Mouse (Mus musculus): ENCODE results near the gene 0610040J01Rik. TPM values are rescaled to one million over a fixed set of nuclear protein-coding genes. Genes with fewer than 3 reads are reported as not detected.

The 0610040J01Rik gene
- polyA plus RNA-seq, 1 experiment from 2014 or later = 1.5 TPM

DNA sequence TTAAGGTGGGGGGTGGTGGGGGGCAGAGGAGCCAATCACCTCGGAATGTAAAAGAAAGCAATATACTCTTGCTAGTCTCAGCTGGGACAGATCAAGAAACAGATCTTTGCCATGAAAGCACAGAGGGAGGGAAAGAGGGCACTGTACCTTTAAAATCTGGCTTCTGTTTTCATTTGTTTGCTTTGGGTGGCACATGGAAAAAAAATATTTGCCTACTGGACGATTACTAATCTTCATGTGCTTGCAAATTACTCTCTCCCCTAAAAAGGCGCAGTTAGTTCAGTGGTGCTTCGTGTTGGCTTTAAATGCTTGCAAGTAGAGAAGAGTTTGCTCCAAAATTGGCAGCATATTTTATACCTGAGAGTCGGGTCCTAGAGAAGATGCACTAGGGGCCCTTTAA, 13.7 kb downstream of the 0610040J01Rik start:
- Histone ChIP-seq H3K9ac (ENCODE audit: low read length) (no peak overlapping the region), H3K4me3 (ENCODE audit: low read length) (no peak overlapping the region), H3K36me3 (ENCODE audit: control insufficient read depth, insufficient read depth) (no peaks in the 10 kb centered on the region), H3K27ac (ENCODE audit: low read length) (no peak overlapping the region), H3K4me1 (ENCODE audit: control insufficient read depth, insufficient read depth, low read length) (peaks cover 4% of the 10 kb centered on the region; the same call in 1 of the 2 replicates), H3K27me3 (ENCODE audit: control insufficient read depth, insufficient read depth, low read length) (no peaks in the 10 kb centered on the region), H3K9me3 (replicated peaks; ENCODE audit: control insufficient read depth, low read length) (no peaks in the 10 kb centered on the region), H3K4me2 (ENCODE audit: low read depth, low read length) (no peak overlapping the region)
- no peak for ATAC-seq (replicated peaks; ENCODE audit: extremely low read depth, insufficient read depth, low FRiP score)
- 67% methylated on average over 5 of the region's 5 CpGs for WGBS

DNA sequence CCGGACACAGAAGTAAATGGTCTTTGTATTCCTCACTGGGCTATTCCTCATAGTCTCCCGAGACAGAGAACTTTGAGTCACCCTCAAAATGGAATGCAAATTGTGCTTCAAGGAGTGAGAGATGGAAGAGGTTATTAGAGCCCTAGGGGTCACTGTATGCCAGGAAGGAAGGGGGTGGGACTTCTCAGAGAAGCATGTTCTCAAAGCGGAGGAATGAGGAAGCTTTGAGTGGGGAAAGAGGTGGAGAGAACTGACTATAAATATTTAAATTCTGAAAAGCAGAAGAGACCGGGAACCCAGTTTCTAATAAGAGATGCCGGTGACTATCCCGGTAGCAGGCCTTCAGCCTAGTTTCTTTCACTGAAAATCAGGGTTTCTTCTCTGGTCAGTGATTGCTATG, 14.8 kb downstream of the 0610040J01Rik start:
- no peak overlapping the region for H3K4me3 ChIP-seq (ENCODE audit: low read length)
- no peaks in the 10 kb centered on the region for H3K27me3 ChIP-seq (ENCODE audit: control insufficient read depth, insufficient read depth, low read length)
- ATAC-seq (replicated peaks; ENCODE audit: extremely low read depth, insufficient read depth, low FRiP score) = no peak
- H3K27ac ChIP-seq (ENCODE audit: low read length) = no peak overlapping the region; the same call in 1 of the 2 replicates
- no peaks in the 10 kb centered on the region for H3K9me3 ChIP-seq (replicated peaks; ENCODE audit: control insufficient read depth, low read length)
- peak overlapping the region; percentile 10; the same call in 1 of the 2 replicates for H3K4me2 ChIP-seq (ENCODE audit: low read depth, low read length)
- WGBS = 62% methylated on average over 6 of the region's 6 CpGs
- no peaks in the 10 kb centered on the region for H3K36me3 ChIP-seq (ENCODE audit: control insufficient read depth, insufficient read depth)
- peaks cover under 1% of the 10 kb centered on the region; the same call in 1 of the 2 replicates for H3K4me1 ChIP-seq (ENCODE audit: control insufficient read depth, insufficient read depth, low read length)
- no peak overlapping the region for H3K9ac ChIP-seq (ENCODE audit: low read length)

DNA sequence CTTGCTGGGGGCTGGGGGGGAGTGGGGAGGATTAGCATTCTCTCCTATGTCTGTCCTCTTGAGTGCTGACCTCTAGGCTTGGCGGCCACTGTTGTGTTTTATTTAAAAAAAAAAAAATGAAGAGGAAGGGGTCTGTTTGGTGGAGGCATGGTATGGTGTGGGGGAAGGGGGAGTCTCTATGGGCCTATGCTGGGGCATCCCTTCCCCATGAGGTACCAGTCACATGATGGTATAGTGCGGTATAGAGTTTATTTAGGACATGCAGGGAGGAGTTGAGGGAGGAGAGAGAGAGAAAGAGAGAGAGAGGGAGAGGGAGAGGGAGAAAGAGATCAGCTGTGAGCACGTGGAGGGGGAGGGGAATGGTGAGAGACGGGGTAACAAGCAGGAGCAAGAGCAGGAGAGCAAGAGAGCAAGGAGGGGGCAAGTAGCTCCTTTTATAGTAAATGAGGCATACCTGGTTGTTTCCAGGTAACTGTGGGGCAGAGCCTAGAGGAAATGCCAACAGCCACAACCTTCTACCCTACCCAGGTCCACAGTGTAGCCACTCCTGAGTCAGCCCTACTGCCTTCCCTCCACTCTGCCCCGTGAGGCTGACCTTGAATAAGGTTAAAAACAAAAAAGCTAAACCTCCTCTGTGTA, 15.4 kb downstream of the 0610040J01Rik start:
- H3K4me3 ChIP-seq (ENCODE audit: low read length) = no peak overlapping the region
- H3K27me3 ChIP-seq (ENCODE audit: control insufficient read depth, insufficient read depth, low read length) = no peaks in the 10 kb centered on the region
- H3K9me3 ChIP-seq (replicated peaks; ENCODE audit: control insufficient read depth, low read length) = no peaks in the 10 kb centered on the region
- H3K4me1 ChIP-seq (ENCODE audit: control insufficient read depth, insufficient read depth, low read length) = no peaks in the 10 kb centered on the region; the same call in 1 of the 2 replicates
- H3K4me2 ChIP-seq (ENCODE audit: low read depth, low read length) = no peak overlapping the region
- ATAC-seq (replicated peaks; ENCODE audit: extremely low read depth, insufficient read depth, low FRiP score) = no peak
- 39% methylated on average over 5 of the region's 5 CpGs for WGBS
- H3K9ac ChIP-seq (ENCODE audit: low read length) = no peak overlapping the region
- H3K36me3 ChIP-seq (ENCODE audit: control insufficient read depth, insufficient read depth) = no peaks in the 10 kb centered on the region
- no peak overlapping the region for H3K27ac ChIP-seq (ENCODE audit: low read length)

DNA sequence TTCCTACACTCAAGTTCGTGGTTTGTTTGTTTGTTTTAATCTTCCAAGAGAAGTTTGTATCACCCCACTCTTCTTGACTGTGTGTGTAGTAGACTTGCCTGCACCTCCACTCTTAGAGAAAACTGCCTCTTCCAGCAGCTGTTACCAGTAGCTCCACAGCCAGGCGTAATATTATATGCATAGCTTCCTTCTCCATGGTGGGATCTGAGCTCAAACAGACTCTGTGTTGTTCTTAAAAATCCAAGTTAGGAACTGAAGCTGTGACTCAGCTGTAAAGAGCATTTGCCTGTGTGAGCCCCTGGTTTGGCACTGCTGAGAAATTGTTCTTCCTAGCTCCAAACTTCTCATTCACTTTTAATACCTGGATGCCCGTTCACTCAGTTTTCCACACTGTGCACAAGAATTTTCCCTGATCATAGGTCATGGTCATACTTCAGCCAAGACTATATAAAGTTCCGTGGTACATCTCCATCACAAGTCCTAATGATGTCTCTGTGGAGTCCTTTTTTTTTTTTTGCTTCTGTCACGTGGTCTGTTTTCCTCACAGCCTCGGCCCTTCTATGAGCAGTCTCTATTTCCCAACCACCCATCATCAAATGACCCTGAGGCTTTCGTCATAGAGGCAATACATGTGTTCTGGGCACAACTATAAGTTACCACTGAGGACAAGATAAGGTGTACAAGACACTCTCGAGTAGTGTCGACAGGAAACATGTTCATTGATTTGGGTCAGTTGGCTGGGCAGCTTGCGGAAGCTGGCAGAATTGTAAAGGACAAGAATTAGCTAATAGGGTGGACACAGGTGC, 16.4 kb downstream of the 0610040J01Rik start:
- Histone ChIP-seq H3K36me3 (ENCODE audit: control insufficient read depth, insufficient read depth) (no peaks in the 10 kb centered on the region), H3K4me3 (ENCODE audit: low read length) (no peak overlapping the region), H3K9ac (ENCODE audit: low read length) (no peak overlapping the region), H3K4me1 (ENCODE audit: control insufficient read depth, insufficient read depth, low read length) (no peaks in the 10 kb centered on the region; the same call in 1 of the 2 replicates), H3K9me3 (replicated peaks; ENCODE audit: control insufficient read depth, low read length) (no peaks in the 10 kb centered on the region), H3K4me2 (ENCODE audit: low read depth, low read length) (no peak overlapping the region), H3K27ac (ENCODE audit: low read length) (no peak overlapping the region), H3K27me3 (ENCODE audit: control insufficient read depth, insufficient read depth, low read length) (no peaks in the 10 kb centered on the region)
- 63% methylated on average over 10 of the region's 10 CpGs for WGBS
- no peak for ATAC-seq (replicated peaks; ENCODE audit: extremely low read depth, insufficient read depth, low FRiP score)

DNA sequence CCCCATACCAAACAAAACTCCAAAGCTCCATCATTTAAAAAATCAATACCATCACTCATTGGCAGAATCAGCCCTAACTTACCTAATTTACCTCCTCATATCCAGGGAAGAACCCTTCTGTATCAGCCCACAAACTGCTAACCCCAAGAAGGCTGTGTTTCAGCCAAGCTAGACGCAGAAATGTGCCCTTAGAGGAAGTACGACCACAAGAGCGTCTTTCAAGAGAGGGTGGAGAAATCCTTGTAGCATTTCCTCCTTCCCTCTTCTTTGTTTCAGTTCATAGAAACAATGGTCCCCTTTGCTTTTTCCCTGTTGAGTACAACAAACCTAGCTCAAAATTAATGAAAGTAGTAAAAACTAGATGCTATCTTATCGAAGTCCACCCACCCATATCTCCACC, 18.9 kb downstream of the 0610040J01Rik start:
- H3K9ac ChIP-seq (ENCODE audit: low read length) = no peak overlapping the region
- H3K36me3 ChIP-seq (ENCODE audit: control insufficient read depth, insufficient read depth) = no peaks in the 10 kb centered on the region
- WGBS = 59% methylated on average over 4 of the region's 4 CpGs
- no peak for ATAC-seq (replicated peaks; ENCODE audit: extremely low read depth, insufficient read depth, low FRiP score)
- H3K4me1 ChIP-seq (ENCODE audit: control insufficient read depth, insufficient read depth, low read length) = no peaks in the 10 kb centered on the region; the same call in 1 of the 2 replicates
- no peaks in the 10 kb centered on the region for H3K27me3 ChIP-seq (ENCODE audit: control insufficient read depth, insufficient read depth, low read length)
- H3K4me2 ChIP-seq (ENCODE audit: low read depth, low read length) = no peak overlapping the region
- no peaks in the 10 kb centered on the region for H3K9me3 ChIP-seq (replicated peaks; ENCODE audit: control insufficient read depth, low read length)
- H3K4me3 ChIP-seq (ENCODE audit: low read length) = no peak overlapping the region
- no peak overlapping the region for H3K27ac ChIP-seq (ENCODE audit: low read length)

DNA sequence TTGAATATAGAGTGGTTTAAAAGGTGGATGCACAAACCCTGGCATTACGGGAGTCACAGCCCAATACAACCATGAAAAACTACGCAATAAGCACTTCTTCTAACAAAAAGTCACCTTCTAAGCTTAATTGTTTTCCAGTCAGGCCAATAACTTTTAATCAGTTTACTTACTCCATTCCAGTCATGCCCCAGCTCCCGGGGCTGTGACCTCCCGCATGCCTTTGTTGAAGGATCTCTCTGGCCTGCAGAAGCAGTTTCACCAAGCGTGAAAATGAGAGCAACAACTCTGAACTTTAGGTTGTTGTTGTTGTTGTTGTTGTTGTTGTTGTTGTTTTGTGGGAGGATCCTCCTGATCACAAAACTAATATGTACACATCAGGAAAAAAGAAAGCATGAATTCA, 21.8 kb downstream of the 0610040J01Rik start:
- H3K9me3 ChIP-seq (replicated peaks; ENCODE audit: control insufficient read depth, low read length) = no peaks in the 10 kb centered on the region
- WGBS = 70% methylated on average over 5 of the region's 5 CpGs
- no peak overlapping the region for H3K4me2 ChIP-seq (ENCODE audit: low read depth, low read length)
- no peak overlapping the region for H3K9ac ChIP-seq (ENCODE audit: low read length)
- no peaks in the 10 kb centered on the region for H3K27me3 ChIP-seq (ENCODE audit: control insufficient read depth, insufficient read depth, low read length)
- no peaks in the 10 kb centered on the region for H3K36me3 ChIP-seq (ENCODE audit: control insufficient read depth, insufficient read depth)
- no peak overlapping the region for H3K27ac ChIP-seq (ENCODE audit: low read length)
- no peak for ATAC-seq (replicated peaks; ENCODE audit: extremely low read depth, insufficient read depth, low FRiP score)
- H3K4me1 ChIP-seq (ENCODE audit: control insufficient read depth, insufficient read depth, low read length) = no peaks in the 10 kb centered on the region
- H3K4me3 ChIP-seq (ENCODE audit: low read length) = no peak overlapping the region

DNA sequence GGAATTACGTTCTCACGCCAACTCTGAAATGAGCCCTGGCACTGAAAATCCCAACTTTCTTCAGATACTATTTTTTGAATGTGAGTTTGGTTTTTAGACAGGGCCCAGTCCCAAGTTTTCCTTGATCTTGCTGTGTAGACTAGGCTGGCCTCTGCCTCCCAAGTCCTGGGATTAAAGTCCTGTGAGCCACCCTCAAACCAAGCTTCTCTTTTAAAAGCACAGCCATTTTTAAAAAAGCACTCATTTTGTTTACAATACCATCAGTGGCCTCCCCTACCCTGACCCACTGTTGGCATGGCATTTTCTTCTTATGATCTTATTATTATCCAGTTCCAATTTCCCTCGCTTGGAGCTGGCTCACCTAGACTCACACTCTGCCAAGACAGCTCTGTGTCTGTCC, 22.3 kb downstream of the 0610040J01Rik start:
- Histone ChIP-seq H3K4me3 (ENCODE audit: low read length) (no peak overlapping the region), H3K36me3 (ENCODE audit: control insufficient read depth, insufficient read depth) (no peaks in the 10 kb centered on the region), H3K9me3 (replicated peaks; ENCODE audit: control insufficient read depth, low read length) (no peaks in the 10 kb centered on the region), H3K9ac (ENCODE audit: low read length) (no peak overlapping the region), H3K4me2 (ENCODE audit: low read depth, low read length) (no peak overlapping the region), H3K4me1 (ENCODE audit: control insufficient read depth, insufficient read depth, low read length) (no peaks in the 10 kb centered on the region), H3K27me3 (ENCODE audit: control insufficient read depth, insufficient read depth, low read length) (no peaks in the 10 kb centered on the region), H3K27ac (ENCODE audit: low read length) (no peak overlapping the region)
- no peak for ATAC-seq (replicated peaks; ENCODE audit: extremely low read depth, insufficient read depth, low FRiP score)
- WGBS = 80% methylated on average over 3 of the region's 3 CpGs

DNA sequence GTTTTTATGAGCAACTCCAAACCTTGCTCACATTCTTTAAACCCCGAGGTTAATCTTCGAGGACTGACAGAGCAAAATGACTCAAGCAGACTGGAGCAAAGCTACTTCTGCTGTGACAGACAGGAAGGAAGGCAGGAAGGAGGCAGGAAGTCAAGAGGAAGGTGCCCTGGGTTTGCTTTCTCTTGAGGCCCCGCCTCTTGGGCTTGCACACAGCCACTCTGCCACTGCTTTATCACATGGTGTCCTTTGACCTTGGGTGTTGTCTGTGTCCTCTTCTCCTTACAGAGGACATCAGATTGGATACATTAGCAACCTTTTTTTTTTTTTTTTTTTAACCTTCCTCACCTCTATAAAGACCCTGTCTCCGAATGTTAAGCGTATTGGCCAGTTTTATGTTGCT, 25.0 kb downstream of the 0610040J01Rik start:
- Histone ChIP-seq H3K9me3 (replicated peaks; ENCODE audit: control insufficient read depth, low read length) (no peaks in the 10 kb centered on the region), H3K4me2 (ENCODE audit: low read depth, low read length) (no peak overlapping the region), H3K27ac (ENCODE audit: low read length) (no peak overlapping the region), H3K27me3 (ENCODE audit: control insufficient read depth, insufficient read depth, low read length) (no peaks in the 10 kb centered on the region), H3K4me1 (ENCODE audit: control insufficient read depth, insufficient read depth, low read length) (no peaks in the 10 kb centered on the region), H3K36me3 (ENCODE audit: control insufficient read depth, insufficient read depth) (no peaks in the 10 kb centered on the region), H3K4me3 (ENCODE audit: low read length) (no peak overlapping the region), H3K9ac (ENCODE audit: low read length) (no peak overlapping the region)
- WGBS = 76% methylated on average over 5 of the region's 5 CpGs
- no peak for ATAC-seq (replicated peaks; ENCODE audit: extremely low read depth, insufficient read depth, low FRiP score)

DNA sequence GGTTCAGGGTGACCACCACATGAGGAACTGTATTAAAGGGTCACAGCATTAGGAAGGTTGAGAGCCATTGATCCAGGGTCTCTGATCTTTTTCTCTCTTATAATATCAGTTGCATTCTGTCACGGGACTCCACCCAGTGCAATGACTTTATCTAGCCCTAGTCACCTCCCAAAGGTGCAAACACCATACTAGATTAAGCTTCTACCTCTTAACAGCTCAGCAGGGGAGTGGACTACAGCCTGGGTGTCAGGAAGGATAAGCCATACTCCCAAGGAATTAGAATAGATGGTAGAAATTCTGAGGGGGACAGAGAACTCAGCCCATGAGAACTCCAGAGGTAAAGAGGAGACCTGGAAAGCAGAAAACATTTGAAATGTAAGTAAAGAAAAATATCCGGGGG, 25.7 kb downstream of the 0610040J01Rik start:
- ATAC-seq (replicated peaks; ENCODE audit: extremely low read depth, insufficient read depth, low FRiP score) = no peak
- H3K27me3 ChIP-seq (ENCODE audit: control insufficient read depth, insufficient read depth, low read length) = no peaks in the 10 kb centered on the region
- no peaks in the 10 kb centered on the region for H3K9me3 ChIP-seq (replicated peaks; ENCODE audit: control insufficient read depth, low read length)
- no peaks in the 10 kb centered on the region for H3K36me3 ChIP-seq (ENCODE audit: control insufficient read depth, insufficient read depth)
- H3K9ac ChIP-seq (ENCODE audit: low read length) = no peak overlapping the region
- H3K4me2 ChIP-seq (ENCODE audit: low read depth, low read length) = no peak overlapping the region
- no peak overlapping the region for H3K4me3 ChIP-seq (ENCODE audit: low read length)
- no peaks in the 10 kb centered on the region for H3K4me1 ChIP-seq (ENCODE audit: control insufficient read depth, insufficient read depth, low read length)
- 81% methylated on average over 2 of the region's 2 CpGs for WGBS
- no peak overlapping the region for H3K27ac ChIP-seq (ENCODE audit: low read length)

Data from heart, embryonic 16.5 days (tissue).